In the genomic region with DNA sequence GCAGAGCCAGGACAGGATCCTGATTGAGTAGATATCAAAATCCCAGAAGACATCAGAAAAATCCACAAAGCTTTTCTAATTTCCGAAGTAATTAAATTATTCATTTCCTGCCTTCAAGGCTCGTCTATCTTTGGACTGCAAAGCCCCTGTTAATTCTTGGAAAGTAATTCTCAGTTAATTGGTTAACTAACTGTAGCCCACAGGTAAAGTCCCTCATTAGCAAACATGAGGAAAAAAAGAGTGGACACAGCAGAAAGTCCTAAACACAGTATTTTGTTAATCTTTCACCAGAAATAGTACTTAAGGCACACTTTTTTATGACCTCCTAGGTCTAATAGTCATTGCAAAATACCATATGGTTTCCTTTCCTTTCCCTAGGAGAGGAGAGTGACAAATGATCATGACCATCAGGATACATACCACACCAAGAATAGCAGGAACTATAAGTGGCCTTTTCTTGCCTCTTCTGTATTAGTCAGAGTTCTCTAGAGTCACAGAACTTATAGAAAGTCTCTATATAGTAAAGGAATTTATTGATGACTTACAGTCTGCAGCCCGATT, we compare ENCODE assay signal across 11 mouse cellular contexts.
"Had no signal": no experiment of that assay in that cellular context is flagged by ENCODE, and none has a peak within 500 bp of the region (broad histone marks: within the 10 kb centered on the region; RNA-seq: fewer than 3 reads in every experiment).

No protein-coding gene starts in this region.

- H3K36me3 ChIP-seq: liver, embryonic 13.5 days had no signal

- H3K4me3 ChIP-seq: left cerebral cortex, adult 2 months; liver, embryonic 13.5 days had no signal

- DNase-seq: kidney, postnatal 14 days; layer of hippocampus, postnatal 36 days; liver, embryonic 13.5 days; lung, adult 2 months; lung, postnatal 14 days; lung, postnatal 4 days; midbrain, embryonic 14.5 days; thymus, adult 18-20 months; thymus, postnatal 36 days had no signal

- H3K27me3 ChIP-seq: liver, embryonic 13.5 days had no signal

- H3K27ac ChIP-seq: left cerebral cortex, adult 2 months; liver, embryonic 13.5 days had no signal

- H3K4me1 ChIP-seq: liver, embryonic 13.5 days had no signal

- H3K9me3 ChIP-seq: liver, embryonic 13.5 days had no signal

- H3K9ac ChIP-seq: liver, embryonic 13.5 days had no signal

- H3K4me2 ChIP-seq: liver, embryonic 13.5 days; midbrain, embryonic 11.5 days had no signal
